Mouse (Mus musculus): ENCODE results near the gene Il22.
"Not testable (repeated sequence)": the region's sequence is repeated elsewhere in the genome, so short reads cannot be mapped to it uniquely, and the experiment has no call there.

The Il22 gene

DNA sequence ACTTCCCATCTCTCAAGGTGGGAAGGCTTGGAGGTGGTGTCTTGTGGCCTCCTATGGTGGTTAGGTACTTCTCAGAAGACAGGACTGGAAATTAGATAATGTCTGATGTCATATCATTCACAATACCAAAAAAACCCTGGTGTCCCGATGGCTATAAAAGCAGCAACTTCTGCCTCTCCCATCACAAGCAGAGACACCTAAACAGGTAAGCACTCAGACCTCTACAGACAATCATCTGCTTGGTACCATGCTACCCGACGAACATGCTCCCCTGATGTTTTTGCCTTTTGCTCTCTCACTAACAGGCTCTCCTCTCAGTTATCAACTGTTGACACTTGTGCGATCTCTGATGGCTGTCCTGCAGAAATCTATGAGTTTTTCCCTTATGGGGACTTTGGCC is at the start of gene Il22:
Il22 (plus strand) TSS at position 301 of the 400 bp plus-strand sequence.
- no peak for DNase-seq (ENCODE audit: low read depth, low spot score)

DNA sequence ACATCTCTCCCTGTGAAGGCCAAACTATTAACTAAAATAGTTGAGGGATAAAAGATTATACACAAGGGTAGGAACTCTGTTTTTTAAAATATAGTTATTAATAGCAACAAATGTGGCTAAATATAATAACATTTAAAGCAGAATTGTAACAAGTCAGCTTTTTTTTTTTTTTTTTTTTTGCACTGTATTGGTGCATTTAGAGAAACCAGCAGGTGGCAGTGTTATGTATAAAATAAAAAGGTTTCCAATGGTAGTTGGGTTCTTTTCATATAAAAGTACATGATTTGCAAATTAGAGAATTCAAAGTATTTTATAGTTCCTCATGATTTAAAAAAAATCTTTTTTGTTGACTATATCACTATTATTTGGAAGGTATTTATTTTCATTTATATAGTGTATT is 48.8 kb upstream of the Il22 start:
- DNase-seq (ENCODE audit: low read depth, low spot score): no peak

DNA sequence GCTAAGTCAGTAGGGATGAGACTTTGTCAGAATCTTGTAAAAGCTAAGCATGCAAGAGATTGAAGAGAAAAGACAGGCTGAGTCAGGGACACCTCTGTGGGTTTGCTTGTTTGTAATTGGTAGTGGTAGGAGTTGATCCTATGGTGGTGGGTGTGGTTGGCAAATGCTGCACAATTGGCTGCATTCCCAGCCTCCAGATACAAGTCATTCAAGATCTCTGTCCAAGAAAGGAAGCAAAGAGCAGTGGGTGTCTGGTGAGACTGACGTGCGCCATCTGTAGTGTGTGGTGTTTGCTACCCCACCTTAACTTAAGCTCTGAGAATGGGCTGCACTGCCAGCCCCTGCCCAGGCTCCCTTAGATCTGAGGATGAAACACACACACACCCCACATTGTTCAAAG is 43.6 kb upstream of the Il22 start:
- DNase-seq (ENCODE audit: low read depth, low spot score): no peak

DNA sequence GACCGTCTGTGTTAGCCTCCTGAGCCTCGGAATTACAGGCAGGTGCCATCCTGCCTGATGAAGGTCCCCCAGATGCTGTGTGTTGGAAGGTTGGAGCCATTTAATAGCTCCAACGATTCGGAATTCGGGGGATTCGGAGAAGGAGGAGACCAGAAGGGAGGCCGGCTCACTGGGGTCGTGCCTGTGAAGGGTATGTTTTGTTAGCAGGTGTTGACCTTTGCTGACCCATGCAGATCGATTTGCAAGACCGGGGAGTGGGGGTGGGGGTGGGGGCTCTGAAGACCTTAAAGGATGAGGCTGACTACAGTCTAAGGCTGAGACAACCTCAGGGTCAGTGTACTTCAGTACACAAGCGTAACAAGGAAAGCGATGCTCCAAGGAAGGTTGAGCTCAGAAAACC is 35.5 kb upstream of the Il22 start:
- DNase-seq (ENCODE audit: low read depth, low spot score): no peak

DNA sequence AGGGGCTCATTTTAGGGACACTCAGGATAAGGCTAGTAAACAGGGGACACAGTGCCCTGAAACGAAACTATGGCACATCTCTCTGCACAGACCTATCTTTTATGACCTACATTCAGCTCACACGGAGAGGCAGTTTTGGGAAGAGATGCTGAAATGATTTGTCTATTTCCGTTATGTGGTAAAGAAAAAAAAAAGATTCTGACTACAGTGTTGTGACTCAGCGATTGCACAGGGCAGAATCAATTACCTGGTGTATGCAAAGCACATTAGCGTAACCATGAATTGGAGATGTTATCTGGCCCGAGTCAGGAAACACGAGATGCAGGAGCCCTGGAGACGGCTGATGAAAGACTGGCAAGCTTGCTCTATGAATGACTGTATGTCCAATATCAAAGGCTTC is 32.3 kb upstream of the Il22 start:
- no peak for DNase-seq (ENCODE audit: low read depth, low spot score)

DNA sequence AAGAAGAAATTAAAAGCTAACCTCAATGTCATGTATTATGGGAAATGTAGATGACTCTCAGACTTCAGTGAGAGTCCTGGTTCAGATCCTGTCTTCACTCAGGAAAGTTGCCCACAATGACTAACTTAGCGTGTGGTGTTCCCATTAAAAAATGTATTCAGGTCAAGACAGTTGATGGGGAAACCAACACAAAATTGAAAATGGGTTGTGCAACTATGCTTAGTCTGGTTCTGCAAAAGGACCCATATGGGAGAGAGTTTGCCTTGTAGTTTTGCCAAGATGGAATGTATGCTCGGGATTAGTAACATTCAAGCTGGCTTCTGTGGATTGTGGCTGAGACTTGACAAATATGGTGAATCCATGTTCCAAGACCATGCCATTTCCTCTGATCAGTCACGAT is 31.9 kb upstream of the Il22 start:
- DNase-seq (ENCODE audit: low read depth, low spot score): no peak

DNA sequence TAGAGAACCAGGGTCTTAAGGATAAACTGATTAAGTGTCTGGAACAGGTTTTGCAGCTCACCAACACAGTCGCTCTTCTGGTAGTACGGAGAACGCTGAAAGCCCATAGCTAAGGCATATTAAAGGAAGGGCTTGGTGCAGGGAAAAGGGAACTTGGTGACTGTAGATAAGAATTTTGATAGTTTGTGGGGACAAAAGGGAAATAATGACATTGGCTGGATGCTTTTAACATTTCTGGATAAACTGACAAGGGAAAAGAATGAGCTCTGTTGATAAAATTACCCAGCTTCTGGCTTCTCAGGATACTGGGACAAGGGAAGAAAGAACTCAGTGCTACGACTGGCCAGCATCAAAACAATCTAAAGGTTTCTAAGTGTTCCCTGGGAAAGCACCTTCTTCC is 29.2 kb upstream of the Il22 start:
- not testable (repeated sequence) for DNase-seq (ENCODE audit: low read depth, low spot score)

DNA sequence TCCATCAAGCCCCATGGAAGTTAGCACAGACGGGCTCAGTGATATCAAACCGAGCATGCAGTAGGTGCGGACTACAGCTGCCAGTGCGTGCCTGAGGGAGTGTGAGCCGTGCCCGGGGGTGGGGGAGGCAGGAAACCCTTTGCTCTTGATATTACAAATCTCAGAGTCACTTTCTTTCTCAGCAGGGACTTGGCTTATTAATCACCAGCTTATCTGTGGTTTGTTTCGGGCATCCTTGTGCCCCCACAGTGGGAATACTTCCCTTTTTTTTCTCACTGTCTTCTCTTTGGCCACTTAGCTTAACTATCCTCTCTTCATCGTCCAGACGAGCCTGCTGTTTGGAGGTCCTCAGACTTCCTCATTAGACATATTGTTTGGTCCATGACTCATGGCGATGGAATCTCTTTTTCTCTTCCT is 26.0 kb upstream of the Il22 start:
- DNase-seq (ENCODE audit: low read depth, low spot score): no peak

DNA sequence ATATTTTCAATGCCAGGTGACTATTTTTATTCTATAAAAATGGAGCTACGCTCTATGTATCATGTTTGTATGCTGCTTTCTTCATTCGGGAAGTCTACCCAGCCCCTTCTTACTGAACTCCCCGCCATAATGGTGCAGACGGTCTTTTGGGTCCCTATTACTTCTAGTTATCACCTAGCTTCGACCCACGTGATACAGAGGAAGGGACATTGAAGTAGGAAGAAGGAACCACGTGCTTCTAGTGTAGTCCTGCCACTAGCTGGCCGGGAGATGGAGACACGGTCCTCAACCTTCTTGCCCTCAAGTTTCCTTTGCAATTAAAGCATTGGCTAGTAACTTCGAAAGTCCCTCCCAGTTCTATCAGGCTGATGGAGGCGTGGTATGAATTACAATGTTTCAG is 25.5 kb upstream of the Il22 start:
- DNase-seq (ENCODE audit: low read depth, low spot score): no peak

DNA sequence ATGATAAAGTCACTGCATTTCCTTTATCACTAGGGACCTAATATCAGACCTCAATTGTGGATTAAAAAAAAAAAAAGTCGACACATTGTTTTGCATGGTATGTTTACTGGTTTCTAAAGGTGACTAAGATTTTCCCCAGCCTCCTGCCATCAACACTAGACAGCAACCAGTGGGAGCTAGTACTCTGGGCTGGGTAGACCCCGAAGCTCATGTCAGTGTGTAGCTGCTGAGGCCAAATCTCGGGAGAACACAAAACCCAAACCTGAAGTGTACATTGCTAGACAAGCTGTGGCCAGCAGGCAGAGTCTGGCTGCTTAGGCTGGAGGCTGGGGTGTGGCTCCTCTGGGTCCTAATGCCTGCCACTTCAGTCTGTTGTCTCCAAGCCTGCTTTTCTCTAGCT is 9.6 kb upstream of the Il22 start:
- not testable (repeated sequence) for DNase-seq (ENCODE audit: low read depth, low spot score)

DNA sequence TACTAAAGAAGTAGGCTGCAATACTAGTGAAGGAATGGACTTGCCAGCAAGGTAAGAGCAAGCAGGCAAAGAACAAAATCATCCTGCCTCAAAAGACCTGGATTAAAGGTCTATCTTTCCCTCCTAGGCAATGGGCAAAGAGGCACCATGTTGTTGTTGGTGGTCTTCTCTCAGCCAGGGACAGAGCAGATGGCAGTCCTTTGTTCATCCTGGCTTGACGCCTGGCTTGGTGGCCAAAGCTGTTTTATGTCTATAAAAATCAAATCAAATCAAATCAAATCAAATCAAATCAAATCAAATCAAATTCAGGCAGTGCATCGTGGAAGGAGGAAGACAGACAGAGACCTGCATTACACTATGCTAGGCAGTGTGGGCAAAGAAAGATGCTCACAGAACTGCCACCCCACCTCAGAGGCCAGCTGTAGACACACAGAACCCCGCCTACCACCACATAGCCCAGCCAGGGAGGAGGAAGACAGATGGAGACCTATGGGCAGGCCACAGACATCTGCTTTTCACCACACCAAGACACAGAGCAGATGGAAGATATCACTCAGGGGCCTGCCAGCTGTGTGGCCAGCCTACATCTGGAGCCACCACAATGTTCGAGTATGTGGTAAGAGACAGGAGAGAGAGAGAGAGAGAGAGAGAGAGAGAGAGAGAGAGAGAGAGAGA is 11.1 kb downstream of the Il22 start:
- DNase-seq (ENCODE audit: low read depth, low spot score): not testable (repeated sequence)

DNA sequence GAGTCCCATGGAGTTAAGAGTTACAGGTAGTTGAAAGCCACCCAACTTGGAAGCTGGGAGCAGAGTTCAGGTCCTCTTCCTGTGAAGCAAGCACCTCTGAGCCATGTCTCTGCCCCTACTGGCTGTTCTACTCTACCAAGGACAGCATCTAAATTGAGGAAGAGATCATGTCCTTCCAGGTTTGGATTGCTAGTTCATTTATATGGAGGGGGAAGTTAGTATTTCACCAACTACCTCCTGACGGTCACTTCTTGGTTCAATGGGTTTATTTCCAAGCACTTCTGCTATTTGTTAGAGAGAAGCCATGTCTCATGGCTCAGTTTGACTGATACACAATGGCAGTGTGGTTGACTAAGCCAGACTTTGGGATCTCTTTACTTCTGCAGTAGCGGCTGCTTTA is 22.9 kb downstream of the Il22 start:
- DNase-seq (ENCODE audit: low read depth, low spot score): not testable (repeated sequence)

DNA sequence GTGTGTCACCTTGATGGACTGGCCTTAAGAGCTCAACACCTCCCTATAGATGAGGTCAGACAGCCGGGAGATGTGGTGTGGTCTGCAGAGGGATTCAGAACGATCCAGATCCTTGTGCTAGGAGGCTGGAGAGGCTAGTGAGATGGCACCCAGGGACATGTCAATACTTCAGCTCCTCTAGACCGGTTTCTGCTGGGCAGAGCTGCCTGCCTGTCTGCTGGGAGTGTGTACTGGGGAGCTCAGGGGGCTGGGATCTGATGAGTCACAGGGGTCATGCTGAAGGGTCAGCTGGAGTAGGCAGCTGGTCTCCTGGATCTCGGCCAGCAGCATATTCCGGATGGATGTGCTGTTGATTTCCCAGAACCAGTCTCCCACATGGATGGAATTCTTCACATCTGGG is 27.9 kb downstream of the Il22 start:
- DNase-seq (ENCODE audit: low read depth, low spot score): not testable (repeated sequence)

DNA sequence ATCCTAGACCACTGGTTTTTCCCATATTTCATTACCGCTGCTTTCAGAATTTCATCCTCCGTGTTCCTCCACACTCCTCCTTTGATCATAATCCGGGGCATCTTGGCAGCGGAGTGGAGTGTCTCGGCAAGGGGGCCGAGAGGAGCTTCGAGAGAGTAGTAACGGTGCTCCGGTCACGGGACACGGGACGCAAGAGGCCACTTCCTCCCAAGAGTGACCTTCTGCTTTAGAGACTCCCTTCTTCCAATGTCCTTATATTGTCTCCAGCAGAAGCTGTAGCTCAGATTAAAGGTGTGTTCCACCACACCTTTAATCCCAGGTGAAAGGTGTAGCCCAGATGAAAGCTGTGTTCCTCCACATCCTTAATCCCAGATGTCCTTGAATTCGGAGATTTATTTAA is 35.9 kb downstream of the Il22 start, which contains the start of gene Gm32717:
Gm32717 (minus strand) TSS at position 101 of the 400 bp plus-strand sequence.
- not testable (repeated sequence) for DNase-seq (ENCODE audit: low read depth, low spot score)

DNA sequence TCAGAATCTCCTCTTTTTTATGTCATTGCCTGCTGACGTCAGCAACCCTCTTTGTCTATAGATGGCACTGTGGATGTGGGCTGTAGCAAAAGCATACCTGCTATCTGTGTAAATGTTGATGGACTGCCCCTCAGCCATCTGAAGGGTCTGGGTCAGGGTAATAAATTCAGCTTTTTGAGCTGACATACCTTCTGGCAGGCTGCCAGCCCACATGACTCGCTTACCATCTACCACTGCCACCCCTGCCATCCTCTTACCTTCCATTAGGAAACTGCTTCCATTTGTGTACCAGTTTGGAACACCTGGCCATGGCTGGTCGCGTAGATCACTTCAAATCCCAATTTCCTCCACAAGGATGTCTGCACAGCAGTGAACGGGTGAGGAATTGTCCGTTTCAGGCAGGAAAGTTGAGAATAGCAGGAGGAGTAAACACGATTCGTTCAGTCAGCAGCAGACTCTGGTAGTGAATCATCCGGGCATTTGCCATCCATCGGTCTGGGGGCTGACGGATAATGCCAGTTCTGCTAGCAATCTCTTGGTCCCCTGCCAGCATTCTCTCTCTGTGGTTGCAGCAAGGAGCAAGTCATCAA is 44.4 kb downstream of the Il22 start:
- not testable (repeated sequence) for DNase-seq (ENCODE audit: low read depth, low spot score)

DNA sequence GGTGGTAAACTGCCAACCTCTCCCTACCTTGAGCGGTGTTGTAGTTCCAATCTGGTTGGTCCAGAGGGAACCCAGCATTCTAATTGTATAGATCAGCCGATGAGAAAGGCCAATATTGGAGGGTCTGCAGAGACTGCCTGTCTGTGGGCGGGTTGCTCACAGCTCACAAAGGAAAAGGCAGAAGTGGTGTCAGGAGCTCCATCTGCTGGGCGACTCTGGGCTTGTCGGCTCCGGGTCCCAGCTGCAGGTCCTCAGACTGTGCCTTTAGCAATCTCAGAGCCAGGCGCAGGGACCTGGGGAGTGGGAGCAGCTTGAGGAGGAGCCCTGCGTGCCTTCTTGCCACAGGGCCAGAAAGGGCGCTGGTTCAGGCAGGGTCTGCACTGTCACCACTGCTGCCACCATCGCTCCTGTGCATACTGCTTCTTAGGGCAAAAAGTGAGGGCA is 46.1 kb downstream of the Il22 start:
- peak; percentile 20 for DNase-seq (ENCODE audit: low read depth, low spot score)

DNA sequence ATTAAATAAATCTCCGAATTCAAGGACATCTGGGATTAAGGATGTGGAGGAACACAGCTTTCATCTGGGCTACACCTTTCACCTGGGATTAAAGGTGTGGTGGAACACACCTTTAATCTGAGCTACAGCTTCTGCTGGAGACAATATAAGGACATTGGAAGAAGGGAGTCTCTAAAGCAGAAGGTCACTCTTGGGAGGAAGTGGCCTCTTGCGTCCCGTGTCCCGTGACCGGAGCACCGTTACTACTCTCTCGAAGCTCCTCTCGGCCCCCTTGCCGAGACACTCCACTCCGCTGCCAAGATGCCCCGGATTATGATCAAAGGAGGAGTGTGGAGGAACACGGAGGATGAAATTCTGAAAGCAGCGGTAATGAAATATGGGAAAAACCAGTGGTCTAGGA is 53.6 kb downstream of the Il22 start, which contains the start of gene Gm32802:
Gm32802 (plus strand) TSS at position 301 of the 400 bp plus-strand sequence.
- not testable (repeated sequence) for DNase-seq (ENCODE audit: low read depth, low spot score)

Data from brain, embryonic 18.5 days (tissue).